8 mouse cellular contexts compared by ENCODE assay signal in genomic region chr4:147101666-147102626, GRCm38 (mm10). TPM values are rescaled to one million over a fixed set of nuclear protein-coding genes. Genes with fewer than 3 reads are reported as not detected.
A peak's percentile ranks its signal among the peaks of the same experiment; 100 is the strongest.
DNase-seq lines count a peak whose midpoint lies in the region; ATAC-seq lines count a peak whose summit lies in the region.
"Not testable (repeated sequence)": the region's sequence is repeated elsewhere in the genome, so short reads cannot be mapped to it uniquely, and the experiment has no call there.

No protein-coding gene starts in this region.

- ATAC-seq in frontal cortex, adult (ENCODE audit: low TSS enrichment), result 0 out of 2 replicates have a peak, but pooled peaks have one; percentile 57
- peak; percentile 91 for ATAC-seq in hindbrain, embryonic 12.5 days (ENCODE audit: low FRiP score)
- ATAC-seq in liver, embryonic 11.5 days (replicated peaks; ENCODE audit: low FRiP score), result peak; percentile 62
- peak; percentile 98 for ATAC-seq in midbrain, embryonic 12.5 days (ENCODE audit: low FRiP score, low read depth)

- H3K36me3 ChIP-seq in hindbrain, embryonic 12.5 days; liver, embryonic 11.5 days (ENCODE audit: control insufficient read depth, insufficient read depth, low read length); midbrain, embryonic 12.5 days: not testable (repeated sequence)

- 1% methylated on average over 71 of the region's 109 CpGs for WGBS in hindbrain, embryonic 12.5 days
- under 1% methylated on average over 90 of the region's 109 CpGs for WGBS in liver, embryonic 11.5 days
- 2% methylated on average over 46 of the region's 109 CpGs for WGBS in midbrain, embryonic 12.5 days

- DNase-seq in embryo, embryonic 11 days, result peak; percentile 62
- DNase-seq in kidney, postnatal 4 days, result peak; percentile 19 to 40
- DNase-seq in liver, embryonic 11.5 days (ENCODE audit: low spot score), result peak; percentile 49
- DNase-seq in right cerebral cortex, adult 2 months (ENCODE audit: low spot score in 2 of 2), result peak; percentile 10 to 13
- DNase-seq in yolk sac, embryonic 10.5 days (ENCODE audit: low spot score), result peak; percentile 53

- not testable (repeated sequence) for H3K27ac ChIP-seq in hindbrain, embryonic 12.5 days; liver, embryonic 11.5 days (ENCODE audit: low read depth, low read length); midbrain, embryonic 12.5 days (replicated peaks)

- H3K9ac ChIP-seq in hindbrain, embryonic 12.5 days, result peak overlapping the region; percentile 54
- H3K9ac ChIP-seq in liver, embryonic 11.5 days (ENCODE audit: low read depth, low read length), result not testable (repeated sequence)
- peak overlapping the region; percentile 49 for H3K9ac ChIP-seq in midbrain, embryonic 12.5 days (replicated peaks)

- H3K27me3 ChIP-seq in hindbrain, embryonic 12.5 days; liver, embryonic 11.5 days (replicated peaks; ENCODE audit: control insufficient read depth, insufficient read depth, low read length); midbrain, embryonic 12.5 days: not testable (repeated sequence)

- not testable (repeated sequence) for H3K4me1 ChIP-seq in hindbrain, embryonic 12.5 days; liver, embryonic 11.5 days (replicated peaks; ENCODE audit: control insufficient read depth, insufficient read depth, low read length); midbrain, embryonic 12.5 days

- H3K9me3 ChIP-seq in hindbrain, embryonic 12.5 days (replicated peaks); liver, embryonic 11.5 days (ENCODE audit: control insufficient read depth, low read length); midbrain, embryonic 12.5 days: not testable (repeated sequence)

- peak overlapping the region; percentile 56 for H3K4me3 ChIP-seq in hindbrain, embryonic 12.5 days
- H3K4me3 ChIP-seq in liver, embryonic 11.5 days (ENCODE audit: low read depth, low read length), result peak overlapping the region; percentile 50
- H3K4me3 ChIP-seq in midbrain, embryonic 12.5 days, result peak overlapping the region; percentile 54

- peak overlapping the region; percentile 81 for H3K4me2 ChIP-seq in hindbrain, embryonic 12.5 days (replicated peaks)
- peak overlapping the region; percentile 77 for H3K4me2 ChIP-seq in liver, embryonic 11.5 days
- H3K4me2 ChIP-seq in midbrain, embryonic 12.5 days (replicated peaks), result peak overlapping the region; percentile 72

RNA-seq across cellular contexts. Expression of gene Zfp991, which starts 29.9 kb away (rescaled TPM):
- 5.7 and 7.0 TPM in 2 replicates for polyA plus RNA-seq in hindbrain, embryonic 12.5 days (2016; fragmentation: Nextera tagmentation; extraction: Ambion mirVana)
- polyA plus RNA-seq in liver, embryonic 11.5 days (2014; fragmentation: Nextera tagmentation; extraction: Ambion mirVana), result 15.8 and 16.1 TPM in 2 replicates
- 5.0 and 6.0 TPM in 2 replicates for polyA plus RNA-seq in midbrain, embryonic 12.5 days (2016; fragmentation: Nextera tagmentation; extraction: Ambion mirVana)

Comparison
In these comparisons a context has a peak if more than half of its experiments do, and no peak if none do; other contexts are left out.
1. DNase-seq: peak in every context shown above with its lines; median percentile 62 in embryo, embryonic 11 days; 53 in yolk sac, embryonic 10.5 days; 49 in liver, embryonic 11.5 days; 30 in kidney, postnatal 4 days; 12 in right cerebral cortex, adult 2 months.